Mouse (Mus musculus): ENCODE measurements around the gene Sh3bp5.

- TF ChIP-seq GATA1 (IDR thresholded peaks at IDR 0.05; ENCODE audit: borderline replicate concordance, low read length) (no peak), FLI1 (IDR thresholded peaks at IDR 0.05; ENCODE audit: low read length) (no peak)
These were observed 66.5 kb downstream of the Sh3bp5 start for GRCm38 (mm10) chr14:31369377-31369776.
